Mouse (Mus musculus) lung, postnatal 36 days (tissue): ENCODE data around the gene Ift52.
"Not testable (repeated sequence)": the region's sequence is repeated elsewhere in the genome, so short reads cannot be mapped to it uniquely, and the experiment has no call there.

ENCODE experiments used
- DNase-seq: peaks from one replicate; pipeline ENCODE4 v3.0.0; 2022; ENCODE audit warnings: mixed read lengths

Ift52 gene

GRCm38 (mm10) chr2:163031757-163032156 is 14.6 kb downstream of the Ift52 start:
- DNase-seq: no peak

DNA sequence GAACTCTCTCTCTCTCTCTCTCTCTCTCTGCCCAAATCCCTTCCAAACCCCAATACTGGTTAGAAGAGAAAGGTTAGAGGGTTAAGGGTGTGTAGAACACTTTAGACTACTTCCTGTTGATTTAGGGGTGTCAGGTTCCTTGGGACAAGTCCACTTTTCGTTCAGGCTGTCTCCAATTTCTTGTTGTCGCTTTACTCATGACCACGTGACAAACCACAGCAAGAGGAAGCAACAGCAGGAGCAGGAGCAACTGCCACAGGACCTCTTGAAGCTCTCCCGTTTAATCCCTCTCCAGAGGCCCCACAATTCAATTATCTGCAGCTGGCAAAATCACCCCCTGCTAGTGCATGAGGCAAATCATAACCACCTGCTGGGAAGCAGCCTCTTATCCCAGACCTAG is 15.5 kb downstream of the Ift52 start:
- DNase-seq: no peak

DNA sequence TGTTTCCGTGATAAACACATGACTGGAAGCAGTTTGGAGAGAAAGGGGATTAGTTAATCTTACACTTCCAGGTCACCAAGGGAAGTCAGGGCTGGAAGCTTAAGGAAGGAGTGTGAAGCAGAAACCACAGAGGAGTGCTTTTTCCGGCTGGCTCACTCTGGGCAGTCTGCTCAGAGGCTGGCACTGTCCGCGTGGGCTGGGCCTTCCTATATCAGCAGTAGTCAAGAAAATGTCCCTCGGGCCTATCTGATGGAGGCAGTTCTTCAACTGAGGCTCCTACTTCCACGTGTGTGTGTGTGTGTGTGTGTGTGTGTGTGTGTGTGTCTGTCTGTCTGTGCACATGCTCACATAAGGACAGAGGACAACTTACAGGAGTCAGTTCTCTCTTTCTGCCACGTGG is 22.8 kb downstream of the Ift52 start:
- DNase-seq: no peak

DNA sequence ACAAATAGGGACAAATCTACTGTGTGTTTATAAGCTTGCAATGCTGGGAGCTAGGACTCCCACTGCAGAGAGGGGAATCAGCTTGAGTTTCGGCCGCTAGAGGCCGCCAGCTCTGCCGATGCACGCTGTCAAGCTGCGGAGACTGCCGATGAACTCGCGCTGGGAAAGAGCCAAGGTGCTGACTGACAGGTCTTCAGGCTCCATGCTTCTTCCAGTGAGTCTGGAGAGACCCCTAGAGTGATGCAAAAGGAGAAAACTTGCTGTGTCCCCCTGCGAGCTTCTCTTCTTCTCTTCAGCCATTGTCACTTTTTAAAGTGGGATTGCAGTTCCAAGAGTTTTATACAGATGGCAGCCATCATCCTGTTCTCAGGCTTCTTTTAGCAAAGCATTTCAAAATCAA is 31.0 kb downstream of the Ift52 start:
- DNase-seq: peak; percentile 85

GRCm38 (mm10) chr2:163049116-163049515 is 32.0 kb downstream of the Ift52 start:
- no peak for DNase-seq

- peak; percentile 32 for DNase-seq
Measured at GRCm38 (mm10) chr2:163051691-163052090, 34.5 kb downstream of the Ift52 start.

GRCm38 (mm10) chr2:163052101-163052500 is 34.9 kb downstream of the Ift52 start:
- peak; percentile 30 for DNase-seq

DNA sequence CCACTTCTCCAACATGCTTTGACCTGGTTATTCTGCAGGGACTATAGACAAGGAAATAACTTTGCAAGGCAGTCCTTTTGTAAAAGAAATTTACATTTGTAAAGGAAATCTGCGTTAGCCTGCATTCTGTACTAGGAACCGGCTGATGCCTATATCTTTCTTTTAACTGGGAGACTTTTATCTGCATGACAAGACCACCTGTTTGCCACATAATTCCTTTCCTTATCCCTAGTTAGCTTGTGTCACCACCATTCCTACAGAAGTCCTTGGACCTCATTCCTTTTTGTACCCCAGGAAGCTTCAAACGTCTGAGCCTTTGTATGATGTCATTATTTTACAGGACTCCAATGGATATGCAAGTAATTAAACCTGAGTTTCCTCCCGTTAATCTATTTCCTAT is 35.7 kb downstream of the Ift52 start:
- no peak for DNase-seq

- DNase-seq: peak; percentile 97
Measured at GRCm38 (mm10) chr2:163054335-163054840, 37.2 kb downstream of the Ift52 start, which contains the start of gene Mybl2. Gene Mybl2, plus strand, starts transcription at chr2:163054687.

DNA sequence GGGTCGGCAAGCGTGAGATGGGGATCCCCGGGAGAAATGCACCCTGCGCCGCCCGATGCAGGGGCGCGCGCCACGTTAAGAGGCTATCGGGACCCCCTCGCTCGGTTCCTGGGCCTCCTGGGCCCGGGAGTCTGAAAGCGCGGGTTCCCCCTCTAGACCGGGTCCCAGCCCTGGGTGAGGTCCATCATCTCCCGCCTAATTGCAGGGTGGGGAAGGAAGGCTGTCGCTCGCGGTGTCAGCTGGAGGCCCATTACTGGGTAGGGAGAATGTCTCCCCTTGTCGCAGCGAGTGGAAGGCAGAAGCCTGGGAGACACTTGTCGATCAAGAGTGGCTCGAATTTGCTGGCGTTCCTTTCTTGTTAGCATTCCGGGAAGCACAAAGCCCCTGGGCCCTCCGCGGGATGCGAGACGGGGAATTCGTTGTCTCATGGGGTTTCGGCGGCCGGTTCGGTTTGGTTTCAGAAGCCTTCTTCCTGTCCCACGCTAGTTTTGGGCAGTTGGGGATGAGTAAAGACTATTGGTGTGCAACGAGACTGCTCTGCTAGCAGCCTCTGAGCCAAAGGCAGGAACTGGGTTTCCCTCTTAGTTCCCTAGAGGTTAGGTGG is 37.8 kb downstream of the Ift52 start:
- no peak for DNase-seq

- DNase-seq: no peak
Measured at GRCm38 (mm10) chr2:163055715-163056114, 38.6 kb downstream of the Ift52 start.

DNA sequence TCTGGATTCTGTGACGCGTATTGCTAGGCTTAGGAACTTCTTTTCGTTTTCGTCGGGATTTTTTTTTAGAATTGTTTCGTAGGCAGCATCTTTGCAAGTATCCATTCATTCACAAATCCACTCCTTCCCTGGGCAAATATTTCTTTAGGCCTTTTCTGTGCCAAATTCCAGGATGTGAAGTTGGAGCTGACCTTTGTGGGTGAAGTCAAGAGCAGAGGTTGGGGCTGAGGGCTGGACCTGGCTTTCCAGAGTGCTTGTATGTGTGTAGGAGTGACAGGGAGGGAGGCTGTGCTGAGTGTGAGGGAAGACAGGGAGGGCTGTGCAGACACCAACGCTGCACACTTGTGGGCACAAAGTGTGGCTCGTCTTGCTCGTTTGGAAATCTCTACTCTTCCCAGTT is 39.4 kb downstream of the Ift52 start:
- DNase-seq: peak; percentile 49

DNA sequence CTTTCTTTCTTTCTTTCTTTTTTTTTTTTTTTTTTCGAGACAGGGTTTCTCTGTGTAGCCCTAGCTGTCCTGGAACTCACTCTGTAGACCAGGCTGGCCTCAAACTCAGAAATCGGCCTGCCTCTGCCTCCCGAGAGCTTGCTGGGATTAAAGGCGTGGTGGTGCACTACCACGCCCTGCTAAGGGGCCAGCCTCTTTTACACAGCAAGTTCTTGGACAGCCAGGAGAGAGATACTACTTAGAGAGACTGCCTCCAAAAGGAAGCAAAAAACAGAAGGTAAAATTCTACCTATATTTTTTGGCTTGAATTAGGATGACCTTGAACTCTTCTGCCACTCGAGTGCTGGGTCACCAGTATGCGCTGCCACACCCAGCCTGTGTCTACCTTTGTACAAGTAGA is 41.8 kb downstream of the Ift52 start:
- not testable (repeated sequence) for DNase-seq

GRCm38 (mm10) chr2:163060630-163061029 is 43.5 kb downstream of the Ift52 start:
- no peak for DNase-seq

GRCm38 (mm10) chr2:163061203-163062118 is 44.3 kb downstream of the Ift52 start:
- DNase-seq: no peak

DNA sequence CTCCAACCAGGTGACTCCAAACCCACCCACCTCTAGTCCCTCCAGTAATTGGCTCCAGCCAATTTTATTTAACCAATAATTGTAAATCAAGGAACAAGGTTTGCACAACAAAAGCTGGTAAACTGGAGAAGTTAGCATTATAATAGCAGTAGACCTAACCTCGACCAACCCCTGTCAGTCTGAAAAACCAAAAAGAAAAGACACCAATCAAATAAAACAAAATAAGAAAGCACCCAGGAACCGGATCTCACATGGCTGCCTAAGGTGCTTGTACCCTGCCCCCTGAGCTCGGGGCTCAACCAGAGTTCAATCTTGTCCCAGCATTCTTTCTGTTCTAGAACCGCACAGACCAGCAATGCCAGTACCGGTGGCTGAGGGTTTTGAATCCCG is 45.0 kb downstream of the Ift52 start:
- DNase-seq: no peak

DNA sequence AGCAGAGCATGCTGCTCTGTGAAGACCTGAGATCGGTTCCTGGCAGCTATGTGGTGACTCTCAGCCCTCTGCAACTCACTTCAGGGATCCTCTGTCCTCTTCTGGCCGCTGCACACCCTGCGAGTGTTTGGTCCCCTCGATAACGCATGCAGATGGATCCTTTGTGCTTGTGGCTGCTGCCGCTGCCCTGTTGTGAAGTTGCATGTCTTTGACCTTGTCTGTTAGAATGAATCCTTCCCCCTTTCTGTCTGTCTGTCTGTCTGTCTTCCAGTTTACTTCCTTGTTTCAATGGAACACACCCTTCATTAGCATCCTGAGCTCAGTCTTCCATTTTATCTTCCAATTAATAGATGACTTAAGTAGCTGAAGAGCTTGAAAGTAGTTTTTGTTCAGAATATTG is 49.2 kb downstream of the Ift52 start:
- no peak for DNase-seq

- DNase-seq: no peak
Measured at GRCm38 (mm10) chr2:163067233-163067632, 50.1 kb downstream of the Ift52 start.

DNA sequence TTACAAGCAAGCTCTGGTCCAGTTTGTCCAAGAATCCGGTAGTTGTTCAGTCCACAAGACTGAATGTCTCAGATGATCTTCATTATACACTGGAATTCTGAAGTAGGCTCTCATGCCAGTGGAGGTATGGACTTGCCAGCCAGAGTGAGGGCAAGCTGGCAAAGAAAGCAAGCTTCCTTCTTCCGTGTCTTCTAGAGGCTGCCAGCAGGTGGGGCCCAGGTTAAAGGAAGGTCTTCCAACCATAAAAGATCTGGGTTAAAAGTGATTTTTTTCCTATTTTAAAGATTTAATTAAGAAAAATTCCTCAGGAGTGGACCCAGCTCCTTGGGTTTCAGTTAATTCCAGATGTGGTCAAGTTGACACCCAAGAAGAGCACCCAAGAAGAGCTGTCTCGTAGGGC is 53.1 kb downstream of the Ift52 start:
- no peak for DNase-seq

DNA sequence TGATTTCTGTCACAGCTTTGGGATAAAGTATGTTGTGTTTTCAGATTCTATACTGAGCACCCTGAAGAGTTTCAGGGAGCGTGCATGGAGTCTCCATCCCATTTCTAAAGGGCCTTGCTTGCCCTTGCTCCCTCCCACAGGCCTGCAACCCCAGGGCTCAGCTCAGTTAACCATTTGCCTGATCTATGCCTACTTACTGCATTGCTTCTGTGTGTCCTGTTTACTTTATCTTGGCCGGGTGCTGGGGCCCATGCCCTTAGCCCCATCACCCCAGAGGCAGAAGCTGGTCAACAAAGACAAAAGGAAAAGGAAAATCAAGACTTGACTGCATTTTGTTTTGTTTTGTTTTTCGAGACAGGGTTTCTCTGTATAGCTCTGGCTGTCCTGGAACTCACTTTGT is 54.4 kb downstream of the Ift52 start:
- no peak for DNase-seq

DNA sequence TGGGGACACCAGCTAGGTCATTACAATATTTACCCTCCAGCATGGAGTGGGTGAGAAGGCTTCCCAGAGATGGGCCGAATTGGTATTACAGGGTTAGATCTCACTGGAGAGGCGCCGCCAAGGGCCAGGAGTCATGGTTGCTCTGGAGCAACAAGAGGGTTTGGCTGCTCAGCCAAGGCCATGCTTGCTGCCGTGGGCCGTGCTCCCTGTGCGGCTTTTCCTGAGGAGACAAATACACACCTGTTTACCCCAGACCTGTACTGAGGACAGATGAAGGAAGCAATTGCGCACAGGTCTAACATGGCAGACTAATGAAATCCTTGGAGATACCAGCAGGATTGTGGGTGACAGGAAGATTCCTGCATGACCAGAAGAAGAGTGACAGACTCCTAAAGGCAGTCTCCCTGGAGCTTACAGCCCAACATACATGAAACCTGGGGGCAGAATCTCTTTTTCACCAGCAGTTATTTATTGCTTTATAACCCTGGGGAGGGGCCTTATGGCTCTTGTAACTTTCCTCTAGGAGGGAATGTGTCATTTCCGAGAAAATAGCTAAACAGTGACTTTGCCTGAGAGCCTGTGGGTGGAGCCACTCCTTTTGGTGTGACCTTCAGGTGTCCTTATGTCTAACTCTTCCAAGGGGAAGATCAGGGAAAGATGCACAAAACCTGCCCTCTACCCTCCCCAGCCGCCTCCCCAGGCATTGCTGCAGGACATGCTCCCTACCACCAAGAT is 56.0 kb downstream of the Ift52 start:
- DNase-seq: no peak

GRCm38 (mm10) chr2:163074006-163074405 is 56.9 kb downstream of the Ift52 start:
- no peak for DNase-seq

GRCm38 (mm10) chr2:163074808-163075207 is 57.7 kb downstream of the Ift52 start:
- DNase-seq: no peak
